Mouse (Mus musculus) testis, postnatal 14 days (tissue): Measurements from ENCODE around the gene Sertad2.

ENCODE experiments used
- DNase-seq: peaks from one replicate; pipeline ENCODE4 v3.0.0; 2021; ENCODE audit warnings: low spot score

Sertad2 gene

GRCm38 (mm10) chr11:20646142-20646541 lies 103.1 kb downstream of the Sertad2 start:
- no peak for DNase-seq

GRCm38 (mm10) chr11:20646986-20647726 lies 104.1 kb downstream of the Sertad2 start:
- no peak for DNase-seq

GRCm38 (mm10) chr11:20647902-20648625 lies 105.0 kb downstream of the Sertad2 start:
- DNase-seq, result no peak

- no peak for DNase-seq
Observed at GRCm38 (mm10) chr11:20649477-20649876, 106.4 kb downstream of the Sertad2 start.

GRCm38 (mm10) chr11:20650006-20650639 lies 107.1 kb downstream of the Sertad2 start:
- no peak for DNase-seq

- DNase-seq, result no peak
Observed at GRCm38 (mm10) chr11:20651166-20651565, 108.1 kb downstream of the Sertad2 start.

- DNase-seq, result peak; percentile 41
Observed at GRCm38 (mm10) chr11:20655795-20656710, 113.0 kb downstream of the Sertad2 start.

- no peak for DNase-seq
Observed at GRCm38 (mm10) chr11:20656711-20657057, 113.6 kb downstream of the Sertad2 start.

- DNase-seq, result no peak
Observed at GRCm38 (mm10) chr11:20659094-20659493, 116.0 kb downstream of the Sertad2 start.

- DNase-seq, result no peak
Observed at GRCm38 (mm10) chr11:20660111-20661097, 117.4 kb downstream of the Sertad2 start.

GRCm38 (mm10) chr11:20661652-20662051 lies 118.6 kb downstream of the Sertad2 start:
- DNase-seq, result no peak

GRCm38 (mm10) chr11:20662811-20663210 lies 119.8 kb downstream of the Sertad2 start:
- DNase-seq, result no peak

GRCm38 (mm10) chr11:20663580-20664198 lies 120.6 kb downstream of the Sertad2 start:
- no peak for DNase-seq

- DNase-seq, result no peak
Observed at GRCm38 (mm10) chr11:20664878-20665277, 121.8 kb downstream of the Sertad2 start.

- DNase-seq, result no peak
Observed at GRCm38 (mm10) chr11:20671789-20672392, 128.8 kb downstream of the Sertad2 start.

- DNase-seq, result no peak
Observed at GRCm38 (mm10) chr11:20672513-20672912, 129.5 kb downstream of the Sertad2 start.

- no peak for DNase-seq
Observed at GRCm38 (mm10) chr11:20679396-20679795, 136.3 kb downstream of the Sertad2 start.

GRCm38 (mm10) chr11:20680781-20681180 lies 137.7 kb downstream of the Sertad2 start:
- no peak for DNase-seq

- no peak for DNase-seq
Observed at GRCm38 (mm10) chr11:20681679-20682078, 138.6 kb downstream of the Sertad2 start.

- DNase-seq, result peak; percentile 27
Observed at GRCm38 (mm10) chr11:20691000-20691399, 147.9 kb downstream of the Sertad2 start.
